Mouse (Mus musculus) spleen, adult 10 weeks (tissue): ENCODE measurements around the gene Bola2. TPM values are rescaled to one million over a fixed set of nuclear protein-coding genes. Genes with fewer than 3 reads are reported as not detected.

Source experiments
- polyA plus RNA-seq: library from polyadenylated mRNA; stranded (reverse); fragments of 350-450 nt; fragmentation: Illumina TruSeq; extraction: RNeasy Lipid Tissue Mini Kit (QIAGEN cat#74804); gene quantifications from one replicate; pipeline ENCODE4 v1.2.3, GENCODE M21; 2015; ENCODE audit warnings: low replicate concordance; ENCODE audit not compliant: insufficient read depth

The Bola2 gene
- 9.9 TPM for polyA plus RNA-seq

GRCm38 (mm10) chr7:126695210-126695611, at the start of gene Bola2:
TSS of gene Bola2 (plus strand) at chr7:126695401.

GRCm38 (mm10) chr7:126649231-126650051, 45.8 kb upstream of the Bola2 start, which contains the start of gene Sgf29:
TSS of gene Sgf29 (plus strand) at chr7:126649309.

GRCm38 (mm10) chr7:126676207-126676606, 19.0 kb upstream of the Bola2 start, which contains the start of gene Sult1a1:
TSS of gene Sult1a1 (minus strand) at chr7:126676432.

GRCm38 (mm10) chr7:126695631-126696207, 518 bp downstream of the Bola2 start, which contains the start of gene Slx1b:
TSS of gene Slx1b (minus strand) at chr7:126695784.

DNA sequence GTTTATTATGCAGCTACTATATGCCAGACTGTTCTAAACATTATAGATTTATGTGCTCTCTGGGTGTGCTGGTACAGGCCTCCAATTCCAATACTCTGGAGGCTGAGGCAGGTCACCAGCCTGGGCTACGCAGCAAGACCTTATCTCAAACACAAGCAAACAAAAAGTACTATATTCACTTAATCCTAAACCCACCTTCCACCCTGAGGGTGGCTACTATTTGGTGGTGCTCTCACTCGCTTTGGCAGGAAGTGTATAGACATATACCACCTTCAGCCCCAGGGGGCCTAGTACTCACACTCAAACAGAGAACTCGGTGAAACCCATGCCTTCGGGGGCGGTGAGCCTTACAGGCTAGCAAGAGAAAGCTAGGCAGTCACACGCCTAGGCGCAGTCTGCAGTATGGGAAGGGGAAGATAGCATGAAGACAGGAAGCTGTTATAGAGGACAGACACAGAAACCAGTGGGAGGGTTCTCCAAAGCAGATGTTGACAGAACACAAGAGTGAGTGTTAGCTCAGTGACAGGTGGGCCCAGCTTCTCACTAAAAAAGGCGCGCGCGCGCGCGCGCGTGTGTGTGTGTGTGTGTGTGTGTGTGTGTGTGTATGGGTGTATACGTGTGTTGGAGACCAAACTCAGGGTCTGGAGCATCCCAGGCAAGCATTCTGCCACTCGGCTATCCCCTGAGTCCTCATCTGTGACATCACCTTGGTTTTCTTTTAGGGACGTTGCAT, 12.4 kb downstream of the Bola2 start, which contains the start of gene Coro1a:
TSS of gene Coro1a (minus strand) at position 346 of the 733 bp plus-strand sequence.

Other genes starting within 250 kb of the Bola2 start
- gene Atp2a1, start 232.3 kb upstream of the Bola2 start, polyA plus RNA-seq: 0.51 TPM
- 30.3 TPM for gene Sh2b1, start 220.0 kb upstream of the Bola2 start, polyA plus RNA-seq
- 42.6 TPM for gene Tufm, start 208.0 kb upstream of the Bola2 start, polyA plus RNA-seq
- gene Atxn2l, start 192.0 kb upstream of the Bola2 start, polyA plus RNA-seq: 188 TPM
- 205 TPM for gene Eif3c, start 129.0 kb upstream of the Bola2 start, polyA plus RNA-seq
- 18.4 TPM for gene Apobr, start 110.5 kb upstream of the Bola2 start, polyA plus RNA-seq
- gene Cln3, start 109.6 kb upstream of the Bola2 start, polyA plus RNA-seq: 40.6 TPM
- 0.33 TPM for gene Il27, start 100.5 kb upstream of the Bola2 start, polyA plus RNA-seq
- gene Nupr1, start 64.5 kb upstream of the Bola2 start, polyA plus RNA-seq: 26.0 TPM
- 30.5 TPM for gene Sgf29, start 46.1 kb upstream of the Bola2 start, polyA plus RNA-seq
- gene Sult1a1, start 19.0 kb upstream of the Bola2 start, polyA plus RNA-seq: 38.4 TPM
- gene Slx1b, start 383 bp downstream of the Bola2 start, polyA plus RNA-seq: 7.6 TPM
- gene Coro1a, start 12.4 kb downstream of the Bola2 start, polyA plus RNA-seq: 1,014 TPM
- gene Mapk3, start 64.2 kb downstream of the Bola2 start, polyA plus RNA-seq: 58.8 TPM
- gene Gdpd3, start 70.9 kb downstream of the Bola2 start, polyA plus RNA-seq: 8.9 TPM
- gene Ypel3, start 81.6 kb downstream of the Bola2 start, polyA plus RNA-seq: 121 TPM
- gene Tbx6, start 86.1 kb downstream of the Bola2 start, polyA plus RNA-seq: 2.8 TPM
- gene Ppp4c, start 97.1 kb downstream of the Bola2 start, polyA plus RNA-seq: 170 TPM
- gene Fam57b, start 102.3 kb downstream of the Bola2 start, polyA plus RNA-seq: not detected
- not detected for gene 4930451I11Rik, start 136.2 kb downstream of the Bola2 start, polyA plus RNA-seq
- not detected for gene Doc2a, start 152.0 kb downstream of the Bola2 start, polyA plus RNA-seq
- gene Hirip3, start 166.6 kb downstream of the Bola2 start, polyA plus RNA-seq: 41.1 TPM
- gene Ino80e, start 167.0 kb downstream of the Bola2 start, polyA plus RNA-seq: 30.1 TPM
- 37.0 TPM for gene Taok2, start 189.3 kb downstream of the Bola2 start, polyA plus RNA-seq
- 47.9 TPM for gene Tmem219, start 227.5 kb downstream of the Bola2 start, polyA plus RNA-seq
- gene Kctd13, start 233.5 kb downstream of the Bola2 start, polyA plus RNA-seq: 13.7 TPM